Mouse (Mus musculus) forebrain, embryonic 11.5 days (tissue): ENCODE data around the gene Abca3. TPM values are rescaled to one million over a fixed set of nuclear protein-coding genes. Genes with fewer than 3 reads are reported as not detected.
"Not testable (repeated sequence)": the region's sequence is repeated elsewhere in the genome, so short reads cannot be mapped to it uniquely, and the experiment has no call there.

Experiments used
- ATAC-seq: fragments of 200-750 bp; cut with Nextera tagmentation; replicated peaks from 2 replicates; pipeline ENCODE4 v1.8.0; 2017; ENCODE audit warnings: moderate TSS enrichment; ENCODE audit not compliant: low FRiP score
- DNase-seq: peaks from one replicate; pipeline ENCODE4 v3.0.0-alpha.2; 2017; ENCODE audit warnings: low spot score
- H3K27ac ChIP-seq: fragments of 300-500 bp; sonication (generic); 2 replicates; pipeline ENCODE4 v1.5.1; 2014; ENCODE audit warnings: low read depth, low read length
- H3K27me3 ChIP-seq: fragments of 300-500 bp; sonication (generic); 2 replicates; pipeline ENCODE4 v1.6.1; 2014; ENCODE audit warnings: mild to moderate bottlenecking, low read length, mixed read lengths; ENCODE audit not compliant: control insufficient read depth, insufficient read depth
- H3K36me3 ChIP-seq: fragments of 300-500 bp; sonication (generic); 2 replicates; pipeline ENCODE4 v1.6.1; 2014; ENCODE audit warnings: mild to moderate bottlenecking, low read length, moderate library complexity, mixed read lengths; ENCODE audit not compliant: control insufficient read depth, insufficient read depth
- H3K4me1 ChIP-seq: fragments of 300-500 bp; sonication (generic); replicated peaks from 2 replicates; pipeline ENCODE4 v1.6.1; 2014; ENCODE audit warnings: low read length, mixed read lengths; ENCODE audit not compliant: control insufficient read depth, insufficient read depth
- H3K4me2 ChIP-seq: fragments of 300-500 bp; sonication (generic); 2 replicates; pipeline ENCODE4 v1.6.1; 2014; ENCODE audit warnings: low read depth, mild to moderate bottlenecking, low read length, moderate library complexity, mixed read lengths; ENCODE audit not compliant: severe bottlenecking
- H3K4me3 ChIP-seq: fragments of 300-500 bp; sonication (generic); 2 replicates; pipeline ENCODE4 v1.5.1; 2014; ENCODE audit warnings: low read depth, low read length
- H3K9ac ChIP-seq: fragments of 300-500 bp; sonication (generic); 2 replicates; pipeline ENCODE4 v1.6.1; 2014; ENCODE audit warnings: low read length
- H3K9me3 ChIP-seq: fragments of 300-500 bp; sonication (generic); 2 replicates; pipeline ENCODE4 v1.6.1; 2016; ENCODE audit warnings: low read length, mixed read lengths; ENCODE audit not compliant: control insufficient read depth
- WGBS: fragments of 180-500 bp; shearing (Covaris S2); extraction: QIAGEN DNeasy Blood & Tissue Kit; methylation state at CpG from one replicate; pipeline ENCODE4 v1.1.7; 2014; 5-methylcytosine and 5-hydroxymethylcytosine counted together
- microRNA-seq: library from miRNA; unstranded; fragments of <30 nt; microRNA quantifications from one replicate; pipeline ENCODE4, GENCODE M21; 2016; ENCODE audit not compliant: insufficient number of aligned reads
- polyA plus RNA-seq: library from polyadenylated mRNA; unstranded; fragments of >200 nt; fragmentation: Nextera tagmentation; extraction: Ambion mirVana; gene quantifications from 2 replicates; pipeline ENCODE4 v1.2.1, GENCODE M21; 2014

Gene Abca3
- polyA plus RNA-seq, 1 experiment from 2014 or later, result 14.6 TPM

DNA sequence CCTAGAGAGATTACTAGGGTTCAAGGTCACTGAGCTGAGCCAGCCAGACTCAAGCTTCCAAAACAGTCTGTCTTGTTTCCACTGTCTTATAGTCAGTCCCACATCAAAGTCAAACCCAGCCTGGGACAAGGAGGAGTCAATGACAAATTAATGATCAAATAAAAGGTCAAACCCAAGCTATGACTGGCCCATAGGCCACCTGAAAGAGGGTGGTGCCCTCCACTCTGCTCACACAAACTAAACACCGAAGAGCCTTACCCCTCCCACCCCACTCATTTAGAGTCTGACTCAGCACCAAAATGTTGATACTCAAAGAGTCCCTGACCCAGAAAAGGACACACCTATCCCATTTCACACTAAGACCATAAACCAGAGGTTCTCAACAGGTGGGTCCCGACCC is 101.6 kb downstream of the Abca3 start:
- no peak overlapping the region for H3K4me3 ChIP-seq
- no peaks in the 10 kb centered on the region for H3K9me3 ChIP-seq
- 92% methylated on average over 2 of the region's 2 CpGs for WGBS

DNA sequence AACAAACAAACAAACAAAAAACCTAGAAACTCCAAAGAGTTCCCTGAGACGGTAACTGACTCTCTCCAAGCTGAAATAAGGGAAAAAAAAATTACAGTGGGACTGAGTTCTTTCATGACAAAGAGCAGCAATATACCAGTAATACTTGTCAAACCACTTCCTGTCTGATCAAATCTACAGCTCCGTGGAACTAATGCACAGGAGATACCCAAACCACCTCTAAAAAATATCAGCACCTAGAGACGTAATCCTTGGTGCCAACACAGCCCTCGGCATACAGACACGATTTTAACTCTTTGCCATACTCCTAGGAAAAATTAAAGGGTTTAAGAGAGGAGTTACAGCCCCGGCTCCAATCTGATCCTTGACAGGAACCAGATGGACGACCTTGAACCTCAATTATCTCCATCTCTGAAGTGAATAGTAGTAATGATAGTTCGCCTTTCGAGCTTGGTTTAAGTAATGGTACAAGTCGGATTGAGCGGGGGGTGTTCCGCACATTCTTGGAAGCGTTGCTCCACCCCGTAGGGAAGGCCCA is 102.5 kb downstream of the Abca3 start:
- peak overlapping the region; percentile 90; the same call in 1 of the 2 replicates for H3K27ac ChIP-seq
- no peak for ATAC-seq
- 11% methylated on average over 14 of the region's 14 CpGs for WGBS

More for the DNA sequence above, 101.6 kb downstream of the Abca3 start:
- ATAC-seq (no peak), DNase-seq (no peak)
- no peak overlapping the region for H3K27ac ChIP-seq
- H3K27me3 ChIP-seq, result no peaks in the 10 kb centered on the region
- H3K4me2 ChIP-seq, result no peak overlapping the region
- H3K4me1 ChIP-seq, result peaks cover 7% of the 10 kb centered on the region; the same call in 1 of the 2 replicates
- H3K36me3 ChIP-seq, result peaks cover 3% of the 10 kb centered on the region; the same call in 1 of the 2 replicates
- no peak overlapping the region; the same call in 1 of the 2 replicates for H3K9ac ChIP-seq

DNA sequence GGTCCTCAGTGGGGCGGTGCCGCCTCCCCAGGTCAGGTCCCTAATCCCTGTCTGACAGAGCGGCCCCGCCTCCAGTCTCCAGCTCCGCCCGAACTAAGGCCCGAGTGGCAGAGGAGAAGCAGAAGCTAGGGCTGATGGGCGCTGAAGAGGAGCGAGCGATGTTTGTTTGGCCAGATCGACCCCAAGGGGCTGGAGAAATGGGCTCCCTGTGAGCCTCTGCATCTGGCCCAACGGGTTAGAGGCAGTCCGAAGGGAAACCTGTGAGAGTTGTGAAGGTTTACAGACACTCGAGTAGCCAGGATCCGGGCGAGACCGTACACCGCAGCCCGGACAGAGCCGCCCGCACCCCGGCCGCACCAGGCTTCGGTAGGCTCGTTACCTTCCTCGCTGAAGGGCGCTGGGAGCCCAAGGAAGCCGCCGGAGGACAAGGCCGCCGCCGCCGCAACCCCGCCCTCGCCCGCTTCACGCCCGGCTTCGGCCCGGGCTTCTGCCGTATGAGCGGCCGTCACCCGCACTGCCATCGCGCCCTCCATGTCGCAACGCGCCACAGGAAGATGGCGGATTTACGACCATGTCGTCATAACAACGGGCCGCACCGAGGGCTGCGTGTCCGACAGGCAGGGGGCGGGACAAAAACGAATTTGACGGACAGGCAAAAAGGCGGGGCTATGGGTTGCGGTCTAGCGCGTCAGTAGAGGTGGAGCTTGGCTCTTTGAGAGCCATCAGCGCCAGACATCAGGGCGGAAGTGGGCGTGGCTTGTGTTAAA is 103.2 kb downstream of the Abca3 start:
- Histone ChIP-seq H3K4me2 (peak overlapping the region; percentile 60), H3K27me3 (no peaks in the 10 kb centered on the region), H3K9me3 (no peaks in the 10 kb centered on the region), H3K4me3 (peak overlapping the region; percentile 78), H3K4me1 (peaks cover 7% of the 10 kb centered on the region; the same call in 1 of the 2 replicates), H3K27ac (peak overlapping the region; percentile 90), H3K36me3 (no peaks in the 10 kb centered on the region), H3K9ac (peak overlapping the region; percentile 92)
- peak; percentile 93 for ATAC-seq
- WGBS, result under 1% methylated on average over 67 of the region's 67 CpGs
- peak; percentile 99 for DNase-seq

More for the DNA sequence above, 102.5 kb downstream of the Abca3 start:
- Histone ChIP-seq H3K4me1 (peaks cover 7% of the 10 kb centered on the region; the same call in 1 of the 2 replicates), H3K4me3 (peak overlapping the region; percentile 78), H3K36me3 (peaks cover 3% of the 10 kb centered on the region; the same call in 1 of the 2 replicates), H3K9ac (peak overlapping the region; percentile 92), H3K27me3 (no peaks in the 10 kb centered on the region), H3K4me2 (peak overlapping the region; percentile 60), H3K9me3 (no peaks in the 10 kb centered on the region)
- DNase-seq, result no peak

DNA sequence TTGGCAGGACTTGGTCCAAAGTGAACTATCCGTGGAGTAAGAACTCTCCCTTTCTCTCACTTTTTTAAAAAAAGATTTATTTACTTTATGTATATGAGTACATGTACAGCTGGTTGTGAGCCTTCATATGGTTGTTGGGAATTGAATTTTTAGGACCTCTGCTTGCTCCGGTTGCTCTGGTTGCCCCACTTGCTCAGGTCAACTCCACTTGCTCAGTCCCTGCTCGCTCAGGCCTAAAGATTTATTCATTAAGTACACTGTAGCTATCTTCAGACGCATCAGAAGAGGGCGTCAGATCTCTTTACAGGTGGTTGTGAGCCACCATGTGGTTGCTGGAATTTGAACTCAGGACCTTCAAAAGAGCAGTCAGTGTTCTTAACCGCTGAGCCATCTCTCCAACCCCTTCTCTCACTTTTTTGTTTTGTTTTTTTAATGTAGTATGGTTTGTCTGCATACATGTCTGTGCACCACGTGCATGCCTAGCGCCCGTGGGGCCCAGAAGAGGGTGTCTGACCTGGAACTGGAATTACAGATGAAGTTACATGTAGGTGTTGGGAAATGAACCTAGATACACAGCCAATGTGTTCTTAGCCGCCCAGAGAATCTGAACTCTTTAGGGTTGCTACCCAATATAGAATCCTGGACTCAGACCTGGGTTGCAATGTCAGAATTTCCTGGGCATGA is 103.9 kb downstream of the Abca3 start:
- H3K9ac ChIP-seq, DNase-seq, H3K27ac ChIP-seq, ATAC-seq, H3K4me2 ChIP-seq, H3K4me3 ChIP-seq, H3K36me3 ChIP-seq, H3K27me3 ChIP-seq, H3K9me3 ChIP-seq, H3K4me1 ChIP-seq: not testable (repeated sequence)
- WGBS, result 51% methylated on average over 10 of the region's 10 CpGs

Small RNA genes within 50 kb of the gene (microRNA-seq; reads per million reads assigned to microRNA genes)
- gene Gm24427, result not detected

Other genes with a start within 250 kb of the Abca3 start
- gene Pdpk1, start 201.0 kb upstream of the Abca3 start, polyA plus RNA-seq, result 46.6 and 47.5 TPM in 2 replicates
- gene Amdhd2, start 188.2 kb upstream of the Abca3 start, polyA plus RNA-seq, result 29.5 and 34.7 TPM in 2 replicates
- gene Atp6v0c, start 182.2 kb upstream of the Abca3 start, polyA plus RNA-seq, result 394 and 453 TPM in 2 replicates
- 8.3 and 8.4 TPM in 2 replicates for gene Tbc1d24, start 146.4 kb upstream of the Abca3 start, polyA plus RNA-seq
- gene Ntn3, start 142.4 kb upstream of the Abca3 start, polyA plus RNA-seq, result 3.8 and 4.9 TPM in 2 replicates
- gene Tedc2, start 131.1 kb upstream of the Abca3 start, polyA plus RNA-seq, result 17.7 and 19.2 TPM in 2 replicates
- 117 and 120 TPM in 2 replicates for gene Ccnf, start 100.5 kb upstream of the Abca3 start, polyA plus RNA-seq
- not detected in 2 replicates for gene Abca17, start 882 bp upstream of the Abca3 start, polyA plus RNA-seq
- 441 and 443 TPM in 2 replicates for gene Rnps1, start 62.6 kb downstream of the Abca3 start, polyA plus RNA-seq
- gene Eci1, start 74.7 kb downstream of the Abca3 start, polyA plus RNA-seq, result 59.7 and 68.7 TPM in 2 replicates
- 2.7 and 3.3 TPM in 2 replicates for gene Dnase1l2, start 91.2 kb downstream of the Abca3 start, polyA plus RNA-seq
- 28.8 and 31.4 TPM in 2 replicates for gene E4f1, start 118.4 kb downstream of the Abca3 start, polyA plus RNA-seq
- 72.1 and 73.4 TPM in 2 replicates for gene Pgp, start 118.4 kb downstream of the Abca3 start, polyA plus RNA-seq
- 0.41 and 0.44 TPM in 2 replicates for gene Bricd5, start 121.9 kb downstream of the Abca3 start, polyA plus RNA-seq
- gene Mlst8, start 127.1 kb downstream of the Abca3 start, polyA plus RNA-seq, result 33.8 and 34.0 TPM in 2 replicates
- 8.0 and 9.3 TPM in 2 replicates for gene Caskin1, start 136.7 kb downstream of the Abca3 start, polyA plus RNA-seq
- 113 and 123 TPM in 2 replicates for gene Traf7, start 176.0 kb downstream of the Abca3 start, polyA plus RNA-seq
- 1.8 and 2.7 TPM in 2 replicates for gene Rab26, start 182.3 kb downstream of the Abca3 start, polyA plus RNA-seq
- gene Pkd1, start 197.9 kb downstream of the Abca3 start, polyA plus RNA-seq, result 19.0 and 23.9 TPM in 2 replicates